Mouse (Mus musculus) midbrain, postnatal 0 days (tissue): Measurements from ENCODE around the gene Tfeb. TPM values are rescaled to one million over a fixed set of nuclear protein-coding genes. Genes with fewer than 3 reads are reported as not detected.

ENCODE experiments used
- ATAC-seq: fragments of 200-750 bp; cut with Nextera tagmentation; 2 replicates; pipeline ENCODE4 v1.8.0; 2017; ENCODE audit warnings: moderate number of reproducible peaks, mild to moderate bottlenecking, moderate TSS enrichment, moderate library complexity; ENCODE audit not compliant: low FRiP score
- DNase-seq: peaks from one replicate; pipeline ENCODE4 v3.0.0-alpha.2; 2015; ENCODE audit warnings: low spot score
- H3K27ac ChIP-seq: fragments of 300-500 bp; sonication (generic); 2 replicates; pipeline ENCODE4 v1.5.1; 2014; ENCODE audit warnings: low read depth, mild to moderate bottlenecking, low read length, mixed read lengths
- H3K27me3 ChIP-seq: fragments of 300-500 bp; sonication (generic); 2 replicates; pipeline ENCODE4 v1.6.1; 2014; ENCODE audit warnings: low read length, control low read depth, mixed read lengths; ENCODE audit not compliant: insufficient read depth
- H3K36me3 ChIP-seq: fragments of 300-500 bp; sonication (generic); 2 replicates; pipeline ENCODE4 v1.6.1; 2014; ENCODE audit warnings: low read length, control low read depth, mixed read lengths; ENCODE audit not compliant: insufficient read depth
- H3K4me1 ChIP-seq: fragments of 300-500 bp; sonication (generic); 2 replicates; pipeline ENCODE4 v1.6.1; 2014; ENCODE audit warnings: mild to moderate bottlenecking, control low read depth, antibody characterized with exemption, low read length, mixed read lengths; ENCODE audit not compliant: insufficient read depth
- H3K4me2 ChIP-seq: fragments of 300-500 bp; sonication (generic); 2 replicates; pipeline ENCODE4 v1.6.1; 2014; ENCODE audit warnings: low read depth, mild to moderate bottlenecking, low read length, mixed read lengths; ENCODE audit not compliant: poor library complexity, severe bottlenecking
- H3K4me3 ChIP-seq: fragments of 300-500 bp; sonication (generic); 2 replicates; pipeline ENCODE4 v1.5.1; 2014; ENCODE audit warnings: low read depth, mild to moderate bottlenecking, low read length, moderate library complexity
- H3K9ac ChIP-seq: fragments of 300-500 bp; sonication (generic); replicated peaks from 2 replicates; pipeline ENCODE4 v1.6.1; 2014; ENCODE audit warnings: mild to moderate bottlenecking, low read length, moderate library complexity, mixed read lengths; ENCODE audit not compliant: poor library complexity, severe bottlenecking
- H3K9me3 ChIP-seq: fragments of 300-500 bp; sonication (generic); 2 replicates; pipeline ENCODE4 v1.6.1; 2016; ENCODE audit warnings: low read length, control low read depth
- CTCF ChIP-seq: IDR thresholded peaks from 2 replicates; pipeline ENCODE4 v1.5.1; 2016; ENCODE audit warnings: antibody characterized with exemption, mild to moderate bottlenecking
- WGBS: fragments of 180-500 bp; shearing (Covaris S2); extraction: QIAGEN DNeasy Blood & Tissue Kit; methylation state at CpG from one replicate; pipeline ENCODE4 v1.1.7; 2014; 5-methylcytosine and 5-hydroxymethylcytosine counted together
- polyA plus RNA-seq: library from polyadenylated mRNA; unstranded; fragments of >200 nt; fragmentation: Nextera tagmentation; extraction: Ambion mirVana; gene quantifications from 2 replicates; pipeline ENCODE4 v1.2.1, GENCODE M21; 2015
- total RNA-seq: library from RNA; depleted of rRNA; stranded (reverse); fragments of >200 nt; gene quantifications from 2 replicates; pipeline ENCODE4 v1.2.3, GENCODE M21; 2014; rRNA removed

Tfeb gene
- total RNA-seq (5.2 and 9.6 TPM in 2 replicates), polyA plus RNA-seq (4.0 and 5.4 TPM in 2 replicates)

- no peaks in the 10 kb centered on the region for H3K9me3 ChIP-seq
- no peaks in the 10 kb centered on the region for H3K36me3 ChIP-seq
- H3K4me3 ChIP-seq: peak within 1 kb of the TSS; percentile 57
- DNase-seq (peak; percentile 94), ATAC-seq (peak; percentile 82)
- peak within 1 kb of the TSS; percentile 95 for H3K4me2 ChIP-seq
- TF ChIP-seq CTCF: peak; percentile 94
- peak within 1 kb of the TSS; percentile 55 for H3K9ac ChIP-seq
- peaks cover 6% of the 10 kb centered on the region; the same call in 1 of the 2 replicates for H3K4me1 ChIP-seq
- peaks cover 9% of the 10 kb centered on the region for H3K27me3 ChIP-seq
- H3K27ac ChIP-seq: 0 out of 2 replicates have a peak within 1 kb of the TSS, but pooled peaks have one; percentile 43
- WGBS: under 1% methylated on average over 46 of the region's 47 CpGs
Measured at GRCm38 (mm10) chr17:47736856-47737255, at the start of gene Tfeb. Tfeb (plus strand) TSS chr17:47737030.

GRCm38 (mm10) chr17:47687409-47688343, 49.2 kb upstream of the Tfeb start:
- Histone ChIP-seq H3K4me1 (peaks cover 5% of the 10 kb centered on the region; the same call in 1 of the 2 replicates), H3K27me3 (no peaks in the 10 kb centered on the region), H3K27ac (peak overlapping the region; percentile 88), H3K36me3 (peaks cover 13% of the 10 kb centered on the region; the same call in 1 of the 2 replicates), H3K4me2 (peak overlapping the region; percentile 89), H3K9ac (peak overlapping the region; percentile 86), H3K4me3 (peak overlapping the region; percentile 74), H3K9me3 (no peaks in the 10 kb centered on the region)
- WGBS: 1% methylated on average over 68 of the region's 70 CpGs
- ATAC-seq: peak; percentile 88
- peak; percentile 98 for DNase-seq
- TF ChIP-seq CTCF: no peak

- WGBS: 2% methylated on average over 9 of the region's 9 CpGs
- no peak for TF ChIP-seq CTCF
- Histone ChIP-seq H3K36me3 (peaks cover 12% of the 10 kb centered on the region; the same call in 1 of the 2 replicates), H3K4me1 (peaks cover 5% of the 10 kb centered on the region; the same call in 1 of the 2 replicates), H3K27me3 (no peaks in the 10 kb centered on the region), H3K27ac (peak within 1 kb of the TSS; percentile 88), H3K9ac (peak within 1 kb of the TSS; percentile 86), H3K9me3 (no peaks in the 10 kb centered on the region), H3K4me2 (peak within 1 kb of the TSS; percentile 89), H3K4me3 (peak within 1 kb of the TSS; percentile 74)
- ATAC-seq: no peak
- DNase-seq: no peak
Measured at GRCm38 (mm10) chr17:47688344-47688607, 48.6 kb upstream of the Tfeb start, which contains the start of gene Tomm6. Tomm6 (minus strand) TSS chr17:47688386.

GRCm38 (mm10) chr17:47688608-47689575, 47.9 kb upstream of the Tfeb start, which contains the start of gene Frs3:
Frs3 (plus strand) TSS chr17:47689030.
- under 1% methylated on average over 53 of the region's 58 CpGs for WGBS
- ATAC-seq (peak; percentile 74), DNase-seq (peak; percentile 79)
- peak; percentile 31 for TF ChIP-seq CTCF
- H3K4me3 ChIP-seq: peak within 1 kb of the TSS; percentile 74
- peak within 1 kb of the TSS; percentile 88 for H3K27ac ChIP-seq
- peak within 1 kb of the TSS; percentile 89 for H3K4me2 ChIP-seq
- H3K4me1 ChIP-seq: peaks cover 5% of the 10 kb centered on the region; the same call in 1 of the 2 replicates
- no peaks in the 10 kb centered on the region for H3K27me3 ChIP-seq
- peak within 1 kb of the TSS; percentile 86 for H3K9ac ChIP-seq
- H3K9me3 ChIP-seq: no peaks in the 10 kb centered on the region
- H3K36me3 ChIP-seq: peaks cover 6% of the 10 kb centered on the region; the same call in 1 of the 2 replicates

GRCm38 (mm10) chr17:47689894-47690293, 46.9 kb upstream of the Tfeb start:
- ATAC-seq: no peak
- H3K36me3 ChIP-seq: no peaks in the 10 kb centered on the region
- peaks cover 5% of the 10 kb centered on the region; the same call in 1 of the 2 replicates for H3K4me1 ChIP-seq
- no peak overlapping the region for H3K9ac ChIP-seq
- H3K4me2 ChIP-seq: peak overlapping the region; percentile 89
- H3K27me3 ChIP-seq: no peaks in the 10 kb centered on the region
- H3K27ac ChIP-seq: no peak overlapping the region
- no peak for TF ChIP-seq CTCF
- 84% methylated on average over 8 of the region's 8 CpGs for WGBS
- DNase-seq: no peak
- H3K9me3 ChIP-seq: no peaks in the 10 kb centered on the region
- peak overlapping the region; percentile 74 for H3K4me3 ChIP-seq
